Mouse (Mus musculus): ENCODE results near the gene Mfrp.
"Not testable (repeated sequence)": the region's sequence is repeated elsewhere in the genome, so short reads cannot be mapped to it uniquely, and the experiment has no call there.

Mfrp gene

GRCm38 (mm10) chr9:44106182-44106581 lies 4.7 kb downstream of the Mfrp start:
- no peak for DNase-seq (ENCODE audit: low spot score)

- DNase-seq (ENCODE audit: low spot score) = no peak
Observed at GRCm38 (mm10) chr9:44106596-44106995, 5.1 kb downstream of the Mfrp start.

DNA sequence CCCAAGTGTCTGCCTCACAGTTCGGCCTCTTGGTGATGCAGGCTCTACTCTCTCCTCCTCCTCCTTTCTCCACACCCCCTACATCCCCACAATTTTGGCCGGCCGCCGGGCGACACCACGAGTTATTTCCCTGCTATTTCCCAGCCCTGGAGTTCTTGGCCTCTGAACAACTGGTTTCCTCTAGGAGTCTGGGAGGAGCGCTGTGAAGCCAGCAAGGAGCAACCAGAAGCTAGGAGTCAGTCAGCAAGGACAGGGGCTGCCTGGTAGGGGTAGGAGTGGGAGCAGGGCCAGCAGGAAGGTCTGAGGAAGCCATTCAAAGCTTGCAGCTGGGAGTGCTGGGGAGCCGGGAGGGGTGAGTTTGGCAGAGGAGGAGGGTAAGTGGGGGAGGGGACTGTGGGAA lies 5.6 kb downstream of the Mfrp start, which contains the start of gene C1qtnf5:
Gene C1qtnf5, plus strand, starts transcription at position 136 of the 400 bp plus-strand sequence.
- DNase-seq (ENCODE audit: low spot score) = peak; percentile 95

DNA sequence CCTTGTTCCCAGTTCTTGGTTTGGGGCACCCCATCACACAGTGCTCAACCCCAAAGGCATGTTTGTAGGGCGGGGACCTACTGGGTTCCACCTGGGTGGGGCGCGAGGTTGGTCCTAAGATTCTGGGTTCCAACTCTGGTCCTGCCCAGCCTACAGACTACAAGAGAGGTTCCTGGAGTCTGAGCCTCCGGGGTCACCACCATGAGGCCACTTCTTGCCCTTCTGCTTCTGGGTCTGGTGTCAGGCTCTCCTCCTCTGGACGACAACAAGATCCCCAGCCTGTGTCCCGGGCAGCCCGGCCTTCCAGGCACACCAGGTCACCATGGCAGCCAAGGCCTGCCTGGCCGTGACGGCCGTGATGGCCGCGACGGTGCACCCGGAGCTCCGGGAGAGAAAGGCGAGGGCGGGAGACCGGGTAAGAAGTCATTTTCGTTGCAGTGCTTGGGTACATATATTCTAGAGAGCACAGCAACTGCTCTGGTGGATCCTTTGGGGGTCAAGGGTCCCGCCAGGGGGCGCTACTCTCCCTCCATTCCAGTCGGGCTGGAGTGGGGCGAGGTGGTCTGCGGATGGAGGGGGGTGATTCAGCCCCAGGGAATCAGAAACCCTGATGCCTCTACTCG lies 6.1 kb downstream of the Mfrp start:
- no peak for DNase-seq (ENCODE audit: low spot score)

GRCm38 (mm10) chr9:44108269-44109055 lies 6.9 kb downstream of the Mfrp start:
- no peak for DNase-seq (ENCODE audit: low spot score)

GRCm38 (mm10) chr9:44109360-44110095 lies 8.0 kb downstream of the Mfrp start:
- peak; percentile 78 for DNase-seq (ENCODE audit: low spot score)

DNA sequence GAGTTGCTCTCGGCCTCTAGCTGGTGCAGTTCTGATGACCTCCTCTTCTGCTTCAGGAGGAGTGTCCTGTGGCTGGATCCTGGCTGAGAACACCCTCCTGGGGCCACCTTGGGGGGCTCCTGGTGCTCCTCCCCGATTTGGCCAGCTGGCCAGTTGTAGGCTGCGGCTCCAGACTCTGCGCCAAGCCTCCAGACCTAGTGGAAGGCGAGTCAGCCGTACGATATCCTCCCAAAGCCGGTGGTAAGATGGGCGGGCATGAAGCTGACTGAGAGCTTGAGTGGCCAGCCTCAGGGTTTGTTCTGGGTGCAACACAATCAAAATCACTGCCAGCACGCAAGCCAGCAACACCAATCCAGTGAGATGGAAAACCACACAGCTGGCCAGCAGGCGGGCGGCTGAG lies 10.4 kb downstream of the Mfrp start:
- DNase-seq (ENCODE audit: low spot score) = not testable (repeated sequence)

DNA sequence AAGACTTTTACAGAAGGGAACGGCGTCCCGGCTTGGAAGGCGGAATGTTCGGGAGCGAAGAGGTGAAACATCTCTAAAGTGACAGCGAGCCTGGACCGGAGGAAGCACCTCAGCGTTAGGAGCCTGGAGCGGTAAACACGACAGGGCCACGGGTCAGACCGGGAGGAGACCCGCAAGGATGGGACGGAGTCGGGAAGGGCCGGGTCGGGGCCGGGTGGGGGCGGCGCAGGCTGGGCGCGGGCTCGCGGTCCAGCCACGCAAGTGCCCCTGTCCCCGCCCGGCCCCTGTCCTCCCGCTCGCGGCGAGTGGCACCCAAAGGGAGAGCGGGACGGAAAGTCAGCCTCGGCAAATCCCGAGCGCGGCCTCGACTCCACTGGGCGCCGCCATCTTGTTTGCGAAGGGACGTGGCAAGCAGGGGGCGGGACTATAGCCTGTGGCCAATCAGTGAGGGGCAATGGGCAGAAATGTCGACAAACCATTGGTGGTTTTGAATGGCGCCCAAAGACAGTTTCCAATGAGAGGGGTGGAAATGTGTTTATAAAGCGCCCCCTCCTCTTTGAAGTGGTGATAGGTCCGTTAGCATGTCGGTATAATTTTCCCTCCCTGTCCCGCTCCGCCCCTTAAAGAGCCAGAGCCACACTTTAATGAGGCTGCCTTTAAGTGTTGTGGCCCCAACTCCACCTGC lies 11.7 kb downstream of the Mfrp start, which contains the start of the genes Gm49380 and Rnf26:
Gene Gm49380, minus strand, starts transcription at position 396 of the 685 bp plus-strand sequence.
Gene Rnf26, minus strand, starts transcription at position 413 of the 685 bp plus-strand sequence.
- peak; percentile 99 for DNase-seq (ENCODE audit: low spot score)

DNA sequence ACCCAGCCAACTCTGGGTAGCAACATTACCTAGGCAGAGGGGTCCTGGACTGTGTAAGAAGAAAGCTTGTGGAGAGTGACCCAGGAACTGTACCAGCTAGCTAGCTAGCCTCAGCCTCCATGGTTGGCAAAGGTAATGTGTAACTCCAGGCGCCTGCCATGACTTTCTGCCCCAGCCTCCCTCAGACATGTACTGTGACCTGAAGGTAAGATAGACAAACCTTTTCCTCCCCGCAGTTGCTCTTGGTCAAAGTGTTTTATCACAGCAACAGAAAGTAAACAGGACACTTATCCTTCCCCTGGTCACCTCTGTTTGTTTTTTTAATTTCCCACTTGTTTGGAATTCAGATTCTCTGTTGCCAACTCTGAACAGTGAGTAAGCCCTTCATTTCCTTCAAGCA lies 12.9 kb downstream of the Mfrp start:
- no peak for DNase-seq (ENCODE audit: low spot score)

DNA sequence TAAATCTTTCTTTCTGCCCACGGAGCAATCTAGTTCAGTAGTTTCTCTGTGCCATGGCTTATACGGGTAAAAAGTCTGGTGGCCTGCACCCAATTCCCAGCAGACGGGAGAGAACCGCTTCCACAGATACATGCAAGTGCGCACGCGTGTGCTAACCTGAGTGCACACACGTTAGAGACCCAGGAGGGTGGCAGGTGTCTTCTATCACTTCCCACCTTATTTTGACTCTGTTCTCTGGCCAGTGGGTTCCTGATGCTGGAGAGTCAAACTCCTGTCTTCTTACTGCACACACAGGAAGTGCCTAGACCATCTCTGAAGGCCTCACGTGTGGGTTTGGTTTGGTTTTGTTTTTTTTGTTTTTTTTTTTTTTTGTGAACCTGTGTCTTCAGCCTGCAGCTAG lies 14.1 kb downstream of the Mfrp start:
- DNase-seq (ENCODE audit: low spot score) = no peak

DNA sequence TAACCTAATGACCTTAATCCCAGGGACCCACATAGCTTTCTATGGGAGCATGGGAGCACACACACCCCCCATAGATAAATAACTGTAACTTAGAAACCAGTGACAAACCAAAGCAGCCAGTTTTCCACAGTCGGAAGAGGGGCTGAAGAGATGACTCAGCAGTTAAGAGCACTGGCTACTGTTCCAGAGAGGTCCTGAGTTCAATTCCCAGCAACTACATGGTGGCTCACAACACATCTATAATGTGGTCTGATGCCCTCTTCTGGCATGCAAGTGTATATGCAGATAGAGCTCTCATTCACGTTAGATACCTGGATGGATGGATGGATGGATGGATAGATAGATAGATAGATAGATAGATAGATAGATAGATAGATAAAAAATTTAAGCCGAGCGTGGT lies 14.7 kb downstream of the Mfrp start:
- no peak for DNase-seq (ENCODE audit: low spot score)

DNA sequence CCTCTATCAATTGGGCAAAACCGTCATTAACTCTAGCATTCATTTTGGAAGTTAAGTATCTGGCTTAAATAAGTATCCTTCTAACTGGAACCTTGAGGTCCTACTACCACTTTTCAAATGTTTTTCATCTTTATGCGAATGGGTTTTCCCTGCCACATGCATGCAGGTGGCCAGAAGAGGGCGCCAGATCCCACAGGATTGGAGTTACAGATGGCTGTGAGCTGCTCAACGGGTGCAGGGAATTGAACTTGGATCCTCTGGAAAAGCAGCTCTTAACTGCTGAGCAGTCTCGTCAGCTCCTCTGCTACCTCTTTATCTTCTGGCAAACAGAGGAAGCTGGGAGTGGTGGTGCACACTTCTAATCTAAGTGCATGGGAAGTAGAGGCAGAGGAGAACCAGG lies 17.5 kb downstream of the Mfrp start:
- no peak for DNase-seq (ENCODE audit: low spot score)

DNA sequence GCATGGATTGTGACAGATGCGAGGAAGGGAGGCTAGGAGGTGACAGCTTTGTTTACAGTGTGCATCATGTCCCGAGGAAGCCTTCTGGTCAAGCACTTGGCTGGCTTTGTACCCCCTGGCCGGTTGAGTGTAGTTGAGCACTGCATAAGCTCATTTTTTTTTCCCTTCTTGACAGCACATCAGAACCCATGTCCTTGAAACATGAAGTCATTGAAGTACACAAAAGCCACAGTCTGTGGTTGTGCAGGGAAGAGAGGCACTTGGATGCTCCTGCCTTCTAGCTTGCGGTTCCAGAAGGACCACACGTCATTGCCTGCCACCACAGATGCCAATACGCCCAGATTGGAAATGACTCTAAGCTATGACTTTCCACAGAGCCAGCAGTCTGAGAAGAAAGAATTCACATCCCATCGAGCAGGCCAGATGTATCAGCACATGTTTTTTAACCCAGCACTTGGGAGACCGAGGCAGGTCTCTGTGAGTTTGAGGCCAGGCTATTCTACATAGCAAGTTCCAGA lies 18.5 kb downstream of the Mfrp start:
- DNase-seq (ENCODE audit: low spot score) = no peak

DNA sequence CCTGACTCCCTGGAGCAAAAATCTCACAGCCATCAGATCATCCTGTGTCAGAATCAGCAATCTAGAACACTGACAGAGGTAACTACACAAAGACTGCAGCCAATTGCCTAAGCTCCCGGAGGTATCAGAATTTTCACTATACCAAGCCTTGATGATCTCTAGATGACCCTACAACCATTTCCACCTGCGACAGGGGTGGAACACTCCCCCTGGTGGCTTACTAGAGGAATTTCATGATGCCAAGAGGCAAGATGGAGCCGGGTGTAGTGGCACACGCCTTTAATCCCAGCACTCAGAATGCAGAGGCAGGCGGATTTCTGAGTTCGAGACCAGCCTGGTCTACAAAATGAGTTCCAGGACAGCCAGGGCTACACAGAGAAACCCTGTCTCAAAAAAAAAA lies 22.8 kb downstream of the Mfrp start:
- DNase-seq (ENCODE audit: low spot score) = no peak

- no peak for DNase-seq (ENCODE audit: low spot score)
Observed at GRCm38 (mm10) chr9:44125026-44125425, 23.5 kb downstream of the Mfrp start.

- DNase-seq (ENCODE audit: low spot score) = peak; percentile 97
Observed at GRCm38 (mm10) chr9:44125546-44126428, 24.3 kb downstream of the Mfrp start.

GRCm38 (mm10) chr9:44126746-44127145 lies 25.2 kb downstream of the Mfrp start:
- no peak for DNase-seq (ENCODE audit: low spot score)

GRCm38 (mm10) chr9:44127351-44127801 lies 25.8 kb downstream of the Mfrp start:
- no peak for DNase-seq (ENCODE audit: low spot score)

DNA sequence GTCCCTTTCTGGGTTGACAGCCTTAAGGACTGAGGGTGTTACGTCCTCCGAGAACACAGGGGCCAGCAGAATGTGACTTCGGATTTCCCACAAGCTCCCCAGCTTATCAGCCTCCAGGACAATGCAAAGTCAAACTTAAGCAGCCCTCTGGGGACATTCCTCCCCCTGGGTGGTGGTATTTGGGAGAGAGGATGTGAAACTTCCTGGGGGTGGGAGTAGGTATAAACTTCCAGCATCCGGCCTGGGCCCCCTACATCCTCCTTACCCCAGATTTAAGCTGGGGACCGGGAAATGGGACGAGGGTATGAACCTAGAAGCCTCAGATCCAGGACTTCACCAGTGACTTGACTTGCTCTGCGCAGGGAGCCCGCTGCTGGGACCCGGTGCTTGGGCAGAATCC lies 28.1 kb downstream of the Mfrp start:
- DNase-seq (ENCODE audit: low spot score) = no peak

- DNase-seq (ENCODE audit: low spot score) = no peak
Observed at GRCm38 (mm10) chr9:44130034-44130433, 28.5 kb downstream of the Mfrp start.

All from adipocyte (in vitro differentiated cells).